Mouse (Mus musculus): Measurements from ENCODE around the gene Vrk3. TPM values are rescaled to one million over a fixed set of nuclear protein-coding genes. Genes with fewer than 3 reads are reported as not detected.

The Vrk3 gene
- total RNA-seq, 2 experiments from 2014 or later = 21.5 to 22.7 TPM

DNA sequence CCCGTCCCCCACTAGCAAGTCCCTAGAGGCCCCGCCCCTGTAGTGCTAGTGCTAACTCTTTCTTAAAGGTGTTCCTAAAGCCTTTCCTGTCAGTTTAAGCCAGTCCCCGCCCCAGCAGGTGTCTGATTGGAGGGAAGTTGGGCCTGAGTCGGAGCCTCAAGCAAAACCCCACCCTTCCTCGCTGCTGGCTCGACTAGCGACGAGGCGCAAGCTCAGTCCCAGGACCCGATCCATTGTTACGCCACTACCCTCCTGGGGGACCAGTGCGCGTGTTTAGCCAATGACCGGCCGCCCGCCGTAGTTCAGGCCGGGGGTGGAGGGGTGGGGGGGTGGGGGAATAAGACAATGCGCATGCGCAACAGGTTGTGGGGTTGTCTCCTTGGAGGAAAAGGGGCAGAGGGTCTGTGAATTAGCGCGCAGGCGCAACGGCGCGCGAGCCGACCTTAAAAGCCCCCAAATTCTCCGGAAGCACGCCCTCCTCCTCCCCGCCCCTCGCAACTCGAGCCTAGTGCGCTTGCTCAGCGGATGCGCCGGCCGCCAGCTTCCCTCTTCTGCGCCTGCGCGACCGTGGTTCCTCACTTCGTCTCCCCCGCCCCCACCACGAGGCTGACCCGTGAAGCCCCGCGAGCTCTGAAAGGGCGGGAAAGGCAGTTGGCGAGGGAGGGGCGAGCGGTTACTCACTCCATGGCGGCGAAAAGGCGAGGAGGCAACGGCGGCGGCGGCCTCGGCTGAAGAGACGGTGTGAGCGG, 67.7 kb downstream of the Vrk3 start, which contains the start of the genes Nup62 and Il4i1:
Gene Nup62, plus strand, starts transcription at position 368 of the 749 bp plus-strand sequence.
Gene Il4i1, plus strand, starts transcription at position 667 of the 749 bp plus-strand sequence.
- ATAC-seq (replicated peaks; ENCODE audit: low FRiP score, poor library complexity, severe bottlenecking) = peak; percentile 90

DNA sequence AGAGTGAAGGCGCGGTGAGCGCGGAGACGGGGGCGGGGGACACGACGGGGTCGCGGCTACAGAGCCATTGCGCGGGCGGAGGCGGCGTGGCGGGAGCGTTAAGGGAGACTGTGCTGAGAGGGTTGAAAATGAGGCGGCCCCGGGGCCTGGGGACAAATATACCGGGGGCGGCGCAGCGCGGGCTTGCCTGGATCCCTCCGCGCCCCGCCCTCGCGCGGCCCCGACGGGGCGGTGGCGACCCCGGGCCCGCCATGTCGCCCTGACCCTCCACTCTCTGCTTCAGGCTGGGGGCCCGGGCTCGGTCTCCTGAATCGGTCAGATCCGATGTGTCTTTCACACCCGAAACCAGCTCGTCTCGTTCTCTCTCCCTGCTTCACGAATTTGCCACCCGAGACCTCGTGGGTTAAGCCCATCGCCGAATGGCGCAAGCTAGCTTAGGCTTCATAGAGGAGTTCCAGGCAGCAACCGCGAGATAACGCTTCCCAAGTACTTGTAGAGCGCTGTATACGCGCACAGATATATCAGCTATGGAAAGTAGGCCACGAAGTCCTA, 68.3 kb downstream of the Vrk3 start, which contains the start of gene Atf5:
Gene Atf5, minus strand, starts transcription at position 189 of the 552 bp plus-strand sequence.
- ATAC-seq (replicated peaks; ENCODE audit: low FRiP score, poor library complexity, severe bottlenecking) = peak; percentile 47

- ATAC-seq (replicated peaks; ENCODE audit: low FRiP score, poor library complexity, severe bottlenecking) = no peak
These were observed 69.2 kb downstream of the Vrk3 start for GRCm38 (mm10) chr7:44817441-44817840.

- no peak for ATAC-seq (replicated peaks; ENCODE audit: low FRiP score, poor library complexity, severe bottlenecking)
These were observed 70.0 kb downstream of the Vrk3 start for GRCm38 (mm10) chr7:44818164-44818563.

- no peak for ATAC-seq (replicated peaks; ENCODE audit: low FRiP score, poor library complexity, severe bottlenecking)
These were observed 70.6 kb downstream of the Vrk3 start for GRCm38 (mm10) chr7:44818751-44819235.

DNA sequence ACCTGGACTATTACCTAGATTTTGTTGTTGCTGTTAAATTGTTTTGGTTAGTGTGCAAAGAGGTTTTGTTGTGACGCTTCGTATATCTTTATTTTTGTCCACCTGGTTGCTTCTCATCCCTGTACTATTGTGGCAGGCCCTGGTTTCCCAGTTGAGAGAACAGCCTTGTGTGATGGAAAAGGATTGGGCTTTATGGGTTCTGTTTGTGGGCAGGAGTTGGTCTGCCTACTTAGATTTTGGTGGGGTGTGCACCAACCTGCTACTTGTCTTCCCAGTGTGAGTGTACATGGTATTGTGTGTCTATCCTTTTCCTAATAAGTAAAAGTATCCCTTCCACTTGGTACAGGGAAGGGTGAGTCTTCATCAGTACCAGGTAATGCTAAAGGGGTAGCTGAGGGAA, 71.2 kb downstream of the Vrk3 start:
- no peak for ATAC-seq (replicated peaks; ENCODE audit: low FRiP score, poor library complexity, severe bottlenecking)

DNA sequence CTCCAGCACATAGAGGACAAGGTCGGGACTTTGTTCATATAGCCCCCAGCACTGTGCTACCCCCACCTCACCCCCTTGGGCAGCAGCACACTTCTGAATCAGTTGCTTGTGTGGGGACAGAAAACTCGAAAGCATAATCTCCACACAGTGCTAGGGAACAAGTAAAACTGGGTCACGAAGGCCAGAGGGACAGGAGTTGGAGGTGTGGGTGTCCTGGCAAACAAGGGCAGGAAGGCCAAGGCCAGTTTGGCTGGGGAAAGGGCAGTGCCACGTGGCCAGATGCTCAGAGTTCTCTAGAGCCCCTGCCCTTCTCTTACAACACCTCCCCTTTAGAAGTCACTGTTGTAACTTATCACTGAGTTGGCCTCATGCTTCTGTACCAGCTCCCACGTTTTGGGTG, 71.7 kb downstream of the Vrk3 start:
- no peak for ATAC-seq (replicated peaks; ENCODE audit: low FRiP score, poor library complexity, severe bottlenecking)

- ATAC-seq (replicated peaks; ENCODE audit: low FRiP score, poor library complexity, severe bottlenecking) = no peak
These were observed 72.3 kb downstream of the Vrk3 start for GRCm38 (mm10) chr7:44820525-44820924.

DNA sequence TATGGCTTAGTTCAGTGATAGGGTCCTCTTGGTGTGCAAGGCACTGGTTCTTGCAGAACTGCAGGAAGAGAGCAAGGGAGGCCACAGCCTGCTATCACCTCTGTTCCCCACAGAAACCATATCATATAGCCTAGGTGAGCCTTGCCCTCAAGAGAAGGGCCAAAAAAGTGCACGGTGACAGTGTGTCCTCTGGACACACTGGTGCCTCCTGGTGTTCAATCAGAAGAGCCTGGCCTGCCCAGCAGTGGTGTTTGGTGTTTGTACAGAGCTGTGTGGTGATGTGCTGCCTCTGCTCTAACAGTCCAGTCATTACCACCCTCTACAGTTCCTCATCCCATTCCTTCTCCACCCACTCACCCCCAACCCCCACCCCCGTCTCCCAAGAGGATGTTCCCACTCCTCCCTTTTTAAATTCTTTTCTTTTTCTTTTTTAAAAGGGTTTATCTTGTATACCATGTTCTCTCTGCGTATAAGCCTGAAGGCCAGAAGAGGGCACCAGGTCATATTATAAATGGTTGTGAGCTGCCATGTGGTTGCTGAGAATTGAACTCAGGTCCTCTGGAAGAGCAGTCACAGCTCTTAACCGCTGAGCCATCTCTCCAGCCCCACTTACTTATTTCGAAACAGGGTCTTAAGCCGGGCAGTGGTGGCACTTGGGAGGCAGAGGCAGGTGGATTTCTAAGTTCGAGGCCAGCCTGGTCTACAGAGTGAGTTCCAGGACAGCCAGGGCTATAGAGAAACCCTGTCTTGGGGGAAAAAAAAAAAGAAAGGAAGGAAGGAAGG, 73.6 kb downstream of the Vrk3 start:
- ATAC-seq (replicated peaks; ENCODE audit: low FRiP score, poor library complexity, severe bottlenecking) = 0 out of 2 replicates have a peak, but pooled peaks have one; percentile 19

DNA sequence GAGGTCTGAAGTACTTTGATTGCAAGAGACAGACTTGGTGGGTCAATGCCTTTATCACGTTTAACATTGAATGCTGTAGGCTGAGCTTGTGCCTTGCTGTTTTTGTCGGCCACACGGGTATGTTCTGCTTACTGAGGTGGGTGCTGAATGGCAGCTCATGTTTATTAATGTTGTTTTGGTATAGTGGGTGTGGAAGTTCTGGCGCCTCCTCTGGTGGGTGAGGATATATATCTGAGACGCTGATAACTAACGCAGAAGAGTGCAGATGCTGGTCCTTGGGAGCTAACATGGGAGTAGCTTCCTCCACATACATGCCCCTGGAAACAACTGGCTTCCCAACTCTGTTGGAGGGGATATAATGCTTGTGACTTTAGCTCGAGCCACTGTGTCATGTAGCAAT, 75.2 kb downstream of the Vrk3 start:
- ATAC-seq (replicated peaks; ENCODE audit: low FRiP score, poor library complexity, severe bottlenecking) = no peak

DNA sequence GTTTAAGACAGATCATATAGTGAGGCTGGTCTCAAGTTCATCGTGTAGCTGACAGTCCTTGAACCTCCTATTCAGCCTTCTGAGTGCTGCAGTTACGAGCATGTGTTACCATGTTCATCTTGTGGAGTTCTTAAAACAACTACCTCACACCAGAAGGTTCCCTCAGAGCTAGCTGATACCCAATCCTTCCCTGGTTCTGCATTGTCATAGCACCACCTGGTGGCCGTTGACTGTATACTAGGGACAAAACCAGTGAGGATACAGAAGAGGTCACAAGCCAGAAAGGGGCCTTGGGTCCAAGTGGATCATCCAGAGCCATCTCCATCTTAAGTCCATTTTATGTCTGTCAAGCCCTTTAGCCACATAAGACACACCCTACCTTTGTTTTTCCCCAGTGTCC, 76.7 kb downstream of the Vrk3 start:
- ATAC-seq (replicated peaks; ENCODE audit: low FRiP score, poor library complexity, severe bottlenecking) = peak; percentile 82

DNA sequence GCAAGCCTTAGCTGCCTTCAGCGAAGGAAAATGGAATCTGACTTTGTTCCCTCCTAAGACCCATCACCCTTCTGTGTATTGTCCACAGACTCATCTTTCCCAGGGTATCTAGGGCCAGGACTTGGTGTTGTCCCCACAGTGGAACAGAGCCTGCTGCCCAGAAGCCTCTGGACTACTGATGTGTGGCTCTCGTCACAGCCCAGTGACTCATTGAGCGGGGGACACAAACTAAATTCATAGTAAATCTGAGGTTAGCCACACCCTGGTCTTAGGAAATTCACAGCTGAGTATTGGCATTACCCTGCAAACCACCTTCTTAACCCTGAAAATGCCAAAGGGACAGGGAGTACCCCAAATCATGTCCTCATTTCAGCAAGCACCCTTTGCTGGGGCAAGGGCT, 78.6 kb downstream of the Vrk3 start:
- ATAC-seq (replicated peaks; ENCODE audit: low FRiP score, poor library complexity, severe bottlenecking) = no peak

Other genes starting within 250 kb of the Vrk3 start
- not detected in 2 replicates for gene Mybpc2, start 223.8 kb upstream of the Vrk3 start, total RNA-seq (2015; ENCODE audit: low replicate concordance)
- gene Mybpc2, start 223.8 kb upstream of the Vrk3 start, total RNA-seq (2017; ENCODE audit: low replicate concordance) = not detected in 2 replicates
- gene Spib, start 216.3 kb upstream of the Vrk3 start, total RNA-seq (2015; ENCODE audit: low replicate concordance) = 1.7 and 1.9 TPM in 2 replicates
- 1.9 and 2.6 TPM in 2 replicates for gene Spib, start 216.3 kb upstream of the Vrk3 start, total RNA-seq (2017; ENCODE audit: low replicate concordance)
- gene Pold1, start 199.6 kb upstream of the Vrk3 start, total RNA-seq (2015; ENCODE audit: low replicate concordance) = 21.3 and 26.5 TPM in 2 replicates
- 16.2 and 29.3 TPM in 2 replicates for gene Pold1, start 199.6 kb upstream of the Vrk3 start, total RNA-seq (2017; ENCODE audit: low replicate concordance)
- gene Nr1h2, start 194.5 kb upstream of the Vrk3 start, total RNA-seq (2015; ENCODE audit: low replicate concordance) = 34.4 and 41.8 TPM in 2 replicates
- 32.0 and 41.0 TPM in 2 replicates for gene Nr1h2, start 194.5 kb upstream of the Vrk3 start, total RNA-seq (2017; ENCODE audit: low replicate concordance)
- gene Napsa, start 176.0 kb upstream of the Vrk3 start, total RNA-seq (2015; ENCODE audit: low replicate concordance) = 66.9 TPM in 2 replicates
- gene Napsa, start 176.0 kb upstream of the Vrk3 start, total RNA-seq (2017; ENCODE audit: low replicate concordance) = 18.0 and 26.1 TPM in 2 replicates
- not detected in 2 replicates for gene Kcnc3, start 157.7 kb upstream of the Vrk3 start, total RNA-seq (2015; ENCODE audit: low replicate concordance)
- gene Kcnc3, start 157.7 kb upstream of the Vrk3 start, total RNA-seq (2017; ENCODE audit: low replicate concordance) = 0.42 TPM in 1 of 2 replicates, not detected in the other
- gene Myh14, start 77.6 kb upstream of the Vrk3 start, total RNA-seq (2015; ENCODE audit: low replicate concordance) = not detected in 2 replicates
- gene Myh14, start 77.6 kb upstream of the Vrk3 start, total RNA-seq (2017; ENCODE audit: low replicate concordance) = not detected in 2 replicates
- not detected in 2 replicates for gene Izumo2, start 39.7 kb upstream of the Vrk3 start, total RNA-seq (2015; ENCODE audit: low replicate concordance)
- not detected in 2 replicates for gene Izumo2, start 39.7 kb upstream of the Vrk3 start, total RNA-seq (2017; ENCODE audit: low replicate concordance)
- gene Zfp473, start 2.6 kb downstream of the Vrk3 start, total RNA-seq (2015; ENCODE audit: low replicate concordance) = 0.58 TPM in 1 of 2 replicates, not detected in the other
- 0.14 and 0.60 TPM in 2 replicates for gene Zfp473, start 2.6 kb downstream of the Vrk3 start, total RNA-seq (2017; ENCODE audit: low replicate concordance)
- gene Nup62, start 67.7 kb downstream of the Vrk3 start, total RNA-seq (2015; ENCODE audit: low replicate concordance) = 10.4 and 14.4 TPM in 2 replicates
- 21.7 and 21.9 TPM in 2 replicates for gene Nup62, start 67.7 kb downstream of the Vrk3 start, total RNA-seq (2017; ENCODE audit: low replicate concordance)
- gene Il4i1, start 68.0 kb downstream of the Vrk3 start, total RNA-seq (2015; ENCODE audit: low replicate concordance) = 0.84 TPM in 1 of 2 replicates, not detected in the other
- gene Il4i1, start 68.0 kb downstream of the Vrk3 start, total RNA-seq (2017; ENCODE audit: low replicate concordance) = 0.09 TPM in 1 of 2 replicates, not detected in the other
- gene Atf5, start 68.2 kb downstream of the Vrk3 start, total RNA-seq (2015; ENCODE audit: low replicate concordance) = 1.3 and 1.9 TPM in 2 replicates
- 2.1 and 2.5 TPM in 2 replicates for gene Atf5, start 68.2 kb downstream of the Vrk3 start, total RNA-seq (2017; ENCODE audit: low replicate concordance)
- 6.5 and 7.1 TPM in 2 replicates for gene Akt1s1, start 100.6 kb downstream of the Vrk3 start, total RNA-seq (2015; ENCODE audit: low replicate concordance)
- gene Akt1s1, start 100.6 kb downstream of the Vrk3 start, total RNA-seq (2017; ENCODE audit: low replicate concordance) = 19.7 and 43.3 TPM in 2 replicates
- gene Tbc1d17, start 100.7 kb downstream of the Vrk3 start, total RNA-seq (2015; ENCODE audit: low replicate concordance) = 15.8 and 21.3 TPM in 2 replicates
- 33.6 and 77.5 TPM in 2 replicates for gene Tbc1d17, start 100.7 kb downstream of the Vrk3 start, total RNA-seq (2017; ENCODE audit: low replicate concordance)
- 17.3 and 43.3 TPM in 2 replicates for gene Pnkp, start 108.7 kb downstream of the Vrk3 start, total RNA-seq (2015; ENCODE audit: low replicate concordance)
- gene Pnkp, start 108.7 kb downstream of the Vrk3 start, total RNA-seq (2017; ENCODE audit: low replicate concordance) = 26.8 and 32.5 TPM in 2 replicates
- 6.9 and 8.1 TPM in 2 replicates for gene Ptov1, start 121.4 kb downstream of the Vrk3 start, total RNA-seq (2015; ENCODE audit: low replicate concordance)
- gene Ptov1, start 121.4 kb downstream of the Vrk3 start, total RNA-seq (2017; ENCODE audit: low replicate concordance) = 8.8 and 12.1 TPM in 2 replicates
- 6.5 and 8.4 TPM in 2 replicates for gene Med25, start 144.3 kb downstream of the Vrk3 start, total RNA-seq (2015; ENCODE audit: low replicate concordance)
- 3.2 and 5.3 TPM in 2 replicates for gene Med25, start 144.3 kb downstream of the Vrk3 start, total RNA-seq (2017; ENCODE audit: low replicate concordance)
- gene Fuz, start 147.7 kb downstream of the Vrk3 start, total RNA-seq (2015; ENCODE audit: low replicate concordance) = 1.3 TPM in 1 of 2 replicates, not detected in the other
- 2.2 and 4.3 TPM in 2 replicates for gene Fuz, start 147.7 kb downstream of the Vrk3 start, total RNA-seq (2017; ENCODE audit: low replicate concordance)
- 29.4 and 43.1 TPM in 2 replicates for gene Ap2a1, start 181.1 kb downstream of the Vrk3 start, total RNA-seq (2015; ENCODE audit: low replicate concordance)
- 27.5 and 36.0 TPM in 2 replicates for gene Ap2a1, start 181.1 kb downstream of the Vrk3 start, total RNA-seq (2017; ENCODE audit: low replicate concordance)
- not detected in 2 replicates for gene Tsks, start 194.8 kb downstream of the Vrk3 start, total RNA-seq (2015; ENCODE audit: low replicate concordance)
- gene Tsks, start 194.8 kb downstream of the Vrk3 start, total RNA-seq (2017; ENCODE audit: low replicate concordance) = not detected in 2 replicates
- 0.19 and 1.5 TPM in 2 replicates for gene Cpt1c, start 226.4 kb downstream of the Vrk3 start, total RNA-seq (2015; ENCODE audit: low replicate concordance)
- gene Cpt1c, start 226.4 kb downstream of the Vrk3 start, total RNA-seq (2017; ENCODE audit: low replicate concordance) = 0.28 and 0.51 TPM in 2 replicates
- gene Prmt1, start 238.2 kb downstream of the Vrk3 start, total RNA-seq (2015; ENCODE audit: low replicate concordance) = 21.7 and 73.4 TPM in 2 replicates
- gene Prmt1, start 238.2 kb downstream of the Vrk3 start, total RNA-seq (2017; ENCODE audit: low replicate concordance) = 9.2 and 30.6 TPM in 2 replicates
- gene Irf3, start 249.2 kb downstream of the Vrk3 start, total RNA-seq (2015; ENCODE audit: low replicate concordance) = 15.5 and 24.2 TPM in 2 replicates
- gene Irf3, start 249.2 kb downstream of the Vrk3 start, total RNA-seq (2017; ENCODE audit: low replicate concordance) = 17.0 and 34.1 TPM in 2 replicates

Data from erythroblast, adult 5-6 weeks (primary cell).